Mouse (Mus musculus) C3H10T1/2 (cell line): ENCODE results near the gene Trabd2b. TPM values are rescaled to one million over a fixed set of nuclear protein-coding genes. Genes with fewer than 3 reads are reported as not detected.

Experiments
- polyA plus RNA-seq, 2 experiments: library from polyadenylated mRNA; unstranded; fragments of >200 nt; fragmentation: generic; extraction: Trizol; gene quantifications; one replicate each; pipeline ENCODE4 v1.2.1; 2012; ENCODE audit warnings: missing spikeins in 2 of 2

Gene Trabd2b
- polyA plus RNA-seq, result under 1 TPM; 0.01 to 0.24 TPM

GRCm38 (mm10) chr4:114406355-114407101 is at the start of gene Trabd2b:
Trabd2b (plus strand) TSS chr4:114406724.

Other genes with a start within 250 kb of the Trabd2b start
- not detected for gene Skint11, start 243.3 kb upstream of the Trabd2b start, polyA plus RNA-seq